Mouse (Mus musculus): ENCODE measurements around the gene Cadm2.

The Cadm2 gene

GRCm38 (mm10) chr16:66955876-66956275 lies 664.8 kb downstream of the Cadm2 start:
- DNase-seq (ENCODE audit: low spot score in 2 of 2): no peak

- no peak for DNase-seq (ENCODE audit: low spot score in 2 of 2)
Observed at GRCm38 (mm10) chr16:66936332-66936731, 684.4 kb downstream of the Cadm2 start.

GRCm38 (mm10) chr16:66925517-66925916 lies 695.2 kb downstream of the Cadm2 start:
- no peak for DNase-seq (ENCODE audit: low spot score in 2 of 2)

- no peak for DNase-seq (ENCODE audit: low spot score in 2 of 2)
Observed at GRCm38 (mm10) chr16:66922753-66923152, 698.0 kb downstream of the Cadm2 start.

- no peak for DNase-seq (ENCODE audit: low spot score in 2 of 2)
Observed at GRCm38 (mm10) chr16:66921414-66921915, 699.2 kb downstream of the Cadm2 start.

- no peak for DNase-seq (ENCODE audit: low spot score in 2 of 2)
Observed at GRCm38 (mm10) chr16:66919889-66920402, 700.8 kb downstream of the Cadm2 start.

- no peak for DNase-seq (ENCODE audit: low spot score in 2 of 2)
Observed at GRCm38 (mm10) chr16:66901801-66902200, 718.9 kb downstream of the Cadm2 start.

- DNase-seq (ENCODE audit: low spot score in 2 of 2): no peak
Observed at GRCm38 (mm10) chr16:66900664-66901063, 720.0 kb downstream of the Cadm2 start.

- DNase-seq (ENCODE audit: low spot score in 2 of 2): no peak
Observed at GRCm38 (mm10) chr16:66892359-66892758, 728.3 kb downstream of the Cadm2 start.

- no peak for DNase-seq (ENCODE audit: low spot score in 2 of 2)
Observed at GRCm38 (mm10) chr16:66891559-66892247, 729.0 kb downstream of the Cadm2 start.

GRCm38 (mm10) chr16:66889907-66890306 lies 730.8 kb downstream of the Cadm2 start:
- no peak for DNase-seq (ENCODE audit: low spot score in 2 of 2)

GRCm38 (mm10) chr16:66882597-66882996 lies 738.1 kb downstream of the Cadm2 start:
- no peak for DNase-seq (ENCODE audit: low spot score in 2 of 2)

- no peak for DNase-seq (ENCODE audit: low spot score in 2 of 2)
Observed at GRCm38 (mm10) chr16:66871201-66871600, 749.5 kb downstream of the Cadm2 start.

GRCm38 (mm10) chr16:66851047-66851446 lies 769.7 kb downstream of the Cadm2 start:
- no peak for DNase-seq (ENCODE audit: low spot score in 2 of 2)

GRCm38 (mm10) chr16:66824866-66825265 lies 795.8 kb downstream of the Cadm2 start:
- no peak for DNase-seq (ENCODE audit: low spot score in 2 of 2)

- DNase-seq (ENCODE audit: low spot score in 2 of 2): no peak
Observed at GRCm38 (mm10) chr16:66811495-66811894, 809.2 kb downstream of the Cadm2 start.

GRCm38 (mm10) chr16:66798204-66798603 lies 822.5 kb downstream of the Cadm2 start:
- no peak for DNase-seq (ENCODE audit: low spot score in 2 of 2)

GRCm38 (mm10) chr16:66793067-66793466 lies 827.6 kb downstream of the Cadm2 start:
- no peak for DNase-seq (ENCODE audit: low spot score in 2 of 2)

GRCm38 (mm10) chr16:66771883-66772282 lies 848.8 kb downstream of the Cadm2 start:
- DNase-seq (ENCODE audit: low spot score in 2 of 2): no peak

GRCm38 (mm10) chr16:66769545-66769944 lies 851.2 kb downstream of the Cadm2 start:
- no peak for DNase-seq (ENCODE audit: low spot score in 2 of 2)

GRCm38 (mm10) chr16:66768684-66769389 lies 851.9 kb downstream of the Cadm2 start:
- DNase-seq (ENCODE audit: low spot score in 2 of 2): no peak

GRCm38 (mm10) chr16:66761546-66762473 lies 858.9 kb downstream of the Cadm2 start:
- DNase-seq (ENCODE audit: low spot score in 2 of 2): no peak
